Mouse (Mus musculus): ENCODE results near the gene Irgm1.
"Not testable (repeated sequence)": the region's sequence is repeated elsewhere in the genome, so short reads cannot be mapped to it uniquely, and the experiment has no call there.

Gene Irgm1

DNA sequence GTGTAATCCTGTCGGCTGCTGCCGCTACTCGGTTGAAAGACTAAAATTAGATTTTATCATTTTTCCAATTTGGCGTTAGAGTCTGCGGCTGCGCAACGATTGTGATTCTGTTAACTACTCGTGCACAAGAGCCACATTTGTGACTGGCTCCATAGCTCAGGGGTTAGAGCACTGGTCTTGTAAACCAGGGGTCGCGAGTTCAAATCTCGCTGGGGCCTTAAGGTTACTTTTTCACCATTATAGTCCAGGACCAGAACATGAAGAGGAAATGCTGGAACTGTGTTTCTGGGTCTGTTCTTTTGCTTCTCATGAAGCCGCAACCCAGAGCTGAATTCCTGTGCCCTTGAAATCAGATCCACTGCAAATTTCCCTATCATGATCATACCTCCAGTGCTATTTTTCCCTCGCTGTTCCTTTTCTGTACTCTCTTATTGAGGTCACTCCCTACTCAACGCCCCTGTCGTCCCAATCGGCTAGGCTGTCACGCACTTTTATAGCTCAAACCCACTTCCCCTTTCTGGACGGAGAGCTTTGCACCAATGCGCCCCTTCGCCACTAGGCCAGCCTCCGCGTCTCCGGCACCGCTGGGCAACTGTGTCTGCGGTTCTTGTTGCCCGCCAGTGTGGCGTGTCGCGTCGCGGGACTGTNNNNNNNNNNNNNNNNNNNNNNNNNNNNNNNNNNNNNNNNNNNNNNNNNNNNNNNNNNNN is 17.9 kb downstream of the Irgm1 start:
- peak; percentile 78 to 96 for DNase-seq (ENCODE audit: low spot score in 2 of 2)

DNA sequence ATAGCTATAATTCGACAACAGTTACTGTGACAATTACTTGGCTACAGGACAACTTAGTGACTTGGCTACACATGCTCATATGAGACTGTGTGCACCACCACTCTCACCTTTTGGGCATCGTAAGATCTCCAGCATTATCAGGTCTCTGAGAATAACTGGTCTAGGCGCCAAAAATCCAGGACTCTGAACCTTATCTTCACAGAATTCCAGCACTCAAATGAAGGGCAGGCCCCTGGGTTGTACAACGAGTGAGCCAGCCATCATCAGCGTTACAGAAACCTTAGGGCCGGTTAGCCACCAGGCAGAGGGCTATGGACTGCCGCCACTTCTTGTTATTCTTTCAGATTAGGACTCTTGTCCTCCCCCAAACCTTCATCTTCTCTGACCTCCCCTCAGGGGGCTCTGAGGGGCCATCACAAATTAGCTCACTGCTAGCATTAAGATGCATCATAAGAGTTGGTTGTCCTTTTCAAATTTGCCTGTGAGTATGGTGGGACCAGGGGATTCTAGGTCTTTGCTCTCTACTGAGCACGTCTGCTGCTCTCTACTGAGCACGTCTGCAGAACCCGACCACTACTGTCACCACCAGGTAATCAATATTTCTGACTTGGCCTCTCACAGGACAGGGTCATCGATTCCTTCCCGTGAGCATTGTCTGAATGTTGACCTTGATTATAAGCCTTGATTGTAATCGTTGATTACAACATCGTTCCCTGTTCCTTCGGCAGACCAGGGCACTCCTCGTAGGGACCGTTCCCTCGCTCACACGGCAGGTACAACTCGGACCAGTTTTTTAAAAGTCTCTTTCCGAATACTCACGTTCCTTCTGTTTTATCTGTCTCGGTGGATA is 18.6 kb downstream of the Irgm1 start:
- DNase-seq (ENCODE audit: low spot score in 2 of 2) = no peak

DNA sequence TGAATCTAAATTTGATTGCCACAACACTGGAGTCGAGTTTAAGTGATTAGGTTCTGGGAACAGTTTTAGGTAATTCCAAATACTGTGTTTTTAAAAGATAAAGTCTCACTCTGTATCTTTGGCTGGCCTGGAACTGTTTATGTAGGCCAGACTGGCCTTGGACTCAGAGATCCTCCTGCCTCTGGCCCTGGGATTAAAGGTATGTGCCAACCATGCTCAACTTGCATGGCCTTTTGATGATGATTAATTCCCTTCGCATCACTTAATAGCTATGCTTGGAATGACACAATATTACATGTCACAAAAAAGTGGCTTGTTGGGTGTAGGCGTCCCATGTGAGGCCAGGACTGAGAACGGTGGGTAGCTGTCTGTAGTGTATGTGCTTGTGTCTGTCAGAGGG is 19.3 kb downstream of the Irgm1 start:
- no peak for DNase-seq (ENCODE audit: low spot score in 2 of 2)

DNA sequence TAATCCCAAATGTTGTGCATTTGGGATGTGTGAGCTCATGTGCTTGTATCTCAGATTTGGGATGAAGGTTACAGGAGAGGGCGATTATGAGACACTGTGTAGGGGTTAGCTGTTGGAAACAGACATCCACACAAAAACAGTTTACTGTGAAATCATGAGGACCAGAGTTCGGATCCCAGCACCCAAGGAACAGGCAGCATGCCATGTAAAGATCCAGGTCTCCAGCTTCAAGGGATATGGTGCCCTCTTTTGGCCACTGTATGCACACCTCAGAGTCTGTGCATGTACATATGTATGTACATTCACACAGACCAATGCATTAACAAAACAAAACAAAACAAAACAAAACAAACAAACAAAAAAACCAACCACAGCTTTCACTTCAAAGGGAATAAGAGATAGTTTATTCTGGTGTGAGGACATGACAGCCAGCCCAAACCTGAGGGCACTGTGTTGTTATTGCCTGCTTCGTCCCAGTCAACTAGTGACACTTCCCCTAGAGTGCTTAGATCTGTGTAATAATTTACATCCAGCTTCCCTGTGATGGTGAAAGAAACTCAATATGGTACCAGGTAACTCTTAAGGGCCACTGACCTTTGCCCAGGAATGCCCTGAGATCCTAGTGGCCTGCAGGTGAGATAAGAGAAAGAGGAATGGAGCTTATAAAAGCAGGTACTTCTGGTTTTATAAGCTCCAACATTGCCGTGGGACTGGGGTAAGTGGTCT is 20.1 kb downstream of the Irgm1 start:
- DNase-seq (ENCODE audit: low spot score in 2 of 2) = no peak

DNA sequence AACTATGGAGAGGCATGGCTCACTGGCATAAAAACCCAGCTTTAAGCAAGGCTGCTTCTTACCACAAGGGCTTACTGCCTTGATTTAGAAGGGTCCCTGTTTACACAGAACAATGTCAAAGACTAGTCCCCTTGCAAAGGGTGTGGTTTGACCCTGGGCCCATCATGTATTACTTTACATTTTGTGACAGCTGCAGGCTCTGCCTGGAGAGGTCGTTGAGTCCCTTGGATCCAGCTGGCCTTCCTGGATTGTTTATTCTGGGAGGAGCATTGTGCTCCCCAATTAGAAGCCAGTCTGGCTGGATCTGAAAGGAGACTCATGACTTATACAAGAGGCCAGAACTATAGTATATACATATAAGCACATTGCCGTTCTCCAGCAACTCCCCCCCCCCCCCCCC is 21.2 kb downstream of the Irgm1 start:
- DNase-seq (ENCODE audit: low spot score in 2 of 2) = no peak

DNA sequence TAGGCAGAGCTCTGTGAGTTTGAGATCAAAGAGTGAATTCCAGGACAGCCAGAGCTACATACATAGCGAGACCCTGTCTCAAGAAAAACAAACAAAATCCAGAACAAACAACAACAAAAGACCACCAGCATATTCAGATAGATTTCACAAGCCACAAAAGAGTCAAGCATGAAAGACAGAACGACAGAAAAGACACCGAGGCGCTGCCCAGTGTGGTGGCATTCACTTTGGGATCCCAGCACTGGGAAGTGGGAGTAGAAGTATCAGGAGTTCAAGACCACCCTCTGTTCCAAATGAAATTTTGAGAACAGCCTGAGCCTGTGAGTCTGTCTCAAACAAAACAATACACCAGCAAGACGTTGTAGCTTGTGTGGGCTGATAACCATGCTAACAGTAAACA is 24.6 kb downstream of the Irgm1 start:
- no peak for DNase-seq (ENCODE audit: low spot score in 2 of 2)

DNA sequence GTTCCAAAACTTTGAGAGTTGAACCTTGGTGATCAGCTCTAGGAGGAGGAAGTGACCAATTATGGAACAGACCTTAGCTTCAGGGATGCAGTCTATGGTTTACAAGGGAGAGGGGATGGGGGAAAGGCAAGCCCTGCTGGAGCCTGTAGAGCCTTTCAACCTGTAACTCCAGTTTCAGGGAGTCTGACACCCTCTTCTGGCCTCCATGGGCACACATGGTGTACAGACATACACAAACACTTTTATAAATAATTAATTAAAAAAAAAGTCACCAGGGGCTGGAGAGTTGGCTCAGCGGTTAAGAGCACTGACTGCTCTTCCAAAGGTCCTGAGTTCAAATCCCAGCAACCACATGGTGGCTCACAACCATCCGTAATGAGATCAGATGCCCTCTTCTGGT is 25.1 kb downstream of the Irgm1 start:
- not testable (repeated sequence) for DNase-seq (ENCODE audit: low spot score in 2 of 2)

DNA sequence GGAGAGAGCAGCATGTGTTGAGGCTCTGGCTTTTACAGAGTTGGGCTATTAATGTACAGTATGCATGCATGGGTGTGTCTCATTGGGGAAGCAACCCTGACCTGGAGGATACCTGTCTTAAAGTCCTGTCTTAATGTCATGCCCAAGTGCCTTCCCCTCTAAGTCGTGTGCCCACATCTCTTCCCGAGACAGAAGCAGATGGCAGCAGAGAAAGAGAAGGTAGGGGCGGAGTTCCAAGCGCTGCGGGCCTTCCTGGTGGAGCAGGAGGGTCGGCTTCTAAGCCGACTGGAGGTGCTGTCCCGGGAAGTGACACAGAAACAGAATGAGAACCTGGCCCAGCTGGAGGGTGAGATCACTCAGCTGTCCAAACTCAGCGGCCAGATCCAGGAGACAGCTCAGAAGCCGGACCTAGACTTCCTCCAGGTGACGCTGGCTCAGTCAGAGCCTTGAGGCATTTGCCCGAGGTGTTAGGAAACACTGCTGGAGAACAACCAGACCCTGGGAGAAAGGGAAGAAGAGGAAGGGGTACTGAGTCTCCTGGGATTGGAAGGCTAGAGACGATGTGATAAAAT is 26.2 kb downstream of the Irgm1 start:
- DNase-seq (ENCODE audit: low spot score in 2 of 2) = no peak

DNA sequence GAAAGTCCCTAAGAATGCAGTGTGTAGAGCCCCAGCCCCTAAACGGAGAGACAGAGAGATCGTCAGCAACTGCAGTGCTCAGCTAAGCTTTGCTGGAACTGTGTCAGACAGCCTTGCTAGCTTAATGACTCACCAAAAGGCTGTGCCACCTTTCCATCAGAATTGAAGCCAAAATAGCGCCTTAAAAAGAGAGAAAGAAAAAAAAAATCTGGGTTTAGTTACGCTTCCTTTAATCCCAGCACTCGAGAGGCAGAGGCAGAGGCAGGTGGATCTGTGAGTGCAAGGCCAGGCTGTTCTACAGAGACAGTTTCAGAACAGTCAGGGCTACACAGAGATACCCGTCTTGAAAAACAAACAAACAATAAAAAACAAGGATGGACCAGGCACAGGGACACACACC is 27.2 kb downstream of the Irgm1 start:
- DNase-seq (ENCODE audit: low spot score in 2 of 2) = no peak

DNA sequence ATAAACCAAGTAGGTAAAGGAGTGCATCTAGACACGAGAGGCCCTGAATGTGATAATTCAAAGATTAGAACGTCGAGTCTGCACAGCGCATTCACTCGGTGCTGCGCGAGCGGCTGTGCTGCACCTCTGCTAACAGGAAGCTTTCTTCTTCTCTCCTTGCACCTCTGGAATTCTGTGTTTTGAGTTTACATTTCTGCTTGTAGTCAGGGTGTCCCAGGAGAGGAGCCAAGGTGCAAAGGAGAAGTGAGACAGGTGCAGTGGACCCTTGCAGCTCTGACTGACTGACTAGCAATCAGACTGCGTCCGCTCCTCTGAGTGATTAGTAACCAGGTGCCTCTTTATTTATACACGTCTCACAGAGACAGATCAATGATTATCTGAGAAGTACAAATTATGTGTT is 28.3 kb downstream of the Irgm1 start:
- DNase-seq (ENCODE audit: low spot score in 2 of 2) = no peak

DNA sequence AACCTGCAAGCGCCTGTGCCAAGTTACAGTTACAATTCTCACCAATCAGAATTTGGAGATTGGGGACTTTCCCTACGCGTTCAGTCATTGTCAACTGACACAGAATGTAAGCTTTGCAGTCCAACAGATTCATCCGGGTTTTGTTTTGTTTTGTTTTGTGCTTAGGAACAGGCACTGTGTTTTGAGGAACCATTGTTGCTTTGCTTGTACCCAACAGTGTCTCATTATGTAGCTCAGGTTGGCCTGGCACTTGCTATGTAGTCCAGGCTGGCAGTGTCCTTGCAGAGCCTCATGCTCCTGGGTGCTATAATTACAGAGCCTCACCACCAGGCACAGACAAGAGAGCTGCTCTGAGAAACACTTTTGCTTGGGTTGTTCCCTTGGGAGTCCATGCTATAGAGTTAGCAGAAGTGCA is 29.1 kb downstream of the Irgm1 start:
- DNase-seq (ENCODE audit: low spot score in 2 of 2) = no peak

DNA sequence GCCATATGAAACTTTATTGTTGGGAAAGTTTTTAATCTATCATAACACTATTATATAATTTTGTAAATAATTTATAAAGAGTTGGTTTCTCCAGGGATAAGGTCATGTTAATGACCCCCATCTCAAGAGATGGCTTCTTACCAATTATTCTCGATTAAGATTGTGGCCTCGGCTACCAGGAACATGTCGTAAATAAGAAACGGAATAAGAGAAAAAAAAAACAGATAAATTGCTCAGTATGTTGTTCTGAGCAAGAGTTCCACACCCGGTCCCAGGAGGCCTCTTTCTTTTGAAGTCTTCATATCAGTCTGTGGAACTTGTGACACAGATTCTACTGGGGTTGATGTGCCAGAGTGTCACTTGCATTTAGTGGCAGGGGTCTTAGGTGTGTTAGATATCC is 30.3 kb downstream of the Irgm1 start:
- no peak for DNase-seq (ENCODE audit: low spot score in 2 of 2)

DNA sequence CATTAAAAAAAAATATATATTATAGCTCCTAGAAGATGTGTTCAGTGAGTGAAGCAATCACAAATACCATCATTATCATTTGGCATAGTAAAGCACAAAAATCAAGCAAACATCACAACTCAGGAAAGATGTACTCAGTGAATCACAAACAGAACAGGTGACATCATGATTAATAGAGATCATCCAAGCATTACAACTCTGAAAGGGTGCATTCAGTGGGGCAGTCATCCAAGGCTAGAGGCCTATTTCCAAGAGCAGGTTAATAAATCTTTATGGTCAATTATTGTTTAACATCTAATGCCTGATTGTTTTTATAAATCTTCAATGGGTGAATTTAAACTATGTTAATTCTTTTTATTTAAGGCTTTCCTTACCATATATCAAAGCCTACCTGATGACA is 30.7 kb downstream of the Irgm1 start:
- DNase-seq (ENCODE audit: low spot score in 2 of 2) = no peak

DNA sequence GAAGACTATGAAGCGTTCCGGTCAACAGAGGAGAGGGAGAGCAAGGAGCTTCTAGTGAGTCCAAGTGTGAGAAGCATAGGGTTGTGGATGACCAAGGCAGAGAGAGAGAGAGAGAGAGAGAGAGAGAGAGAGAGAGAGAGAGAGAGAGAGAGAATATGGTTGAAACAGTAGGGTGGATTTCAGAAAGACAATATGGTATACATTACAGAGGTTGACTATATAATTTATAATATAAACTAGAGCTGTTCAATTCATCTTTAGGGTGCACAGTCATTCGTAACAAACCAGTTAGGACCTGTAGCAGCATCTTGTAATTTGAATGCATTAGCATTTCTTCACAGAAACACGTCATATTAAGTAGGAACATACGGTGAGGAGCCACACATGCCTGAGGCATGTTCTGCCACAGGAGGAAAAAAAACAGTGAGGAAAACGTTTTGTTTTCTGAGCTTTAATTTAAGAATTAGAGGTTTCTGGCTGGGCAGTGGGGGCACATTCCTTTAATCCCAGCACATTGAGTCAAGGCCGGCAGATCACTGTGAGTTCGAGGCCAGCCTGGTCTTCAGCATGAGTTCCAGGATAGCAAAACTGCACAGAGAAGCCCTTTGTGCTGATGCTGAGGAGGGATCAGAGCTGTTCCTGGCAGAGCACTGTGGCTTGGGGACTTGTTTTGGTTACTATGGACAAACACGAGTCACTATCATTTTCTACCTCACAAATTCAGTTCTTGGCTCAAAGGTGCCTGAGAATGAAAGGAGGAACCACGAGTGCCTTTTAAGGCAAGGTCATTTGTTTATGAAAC is 32.4 kb downstream of the Irgm1 start:
- DNase-seq (ENCODE audit: low spot score in 2 of 2) = no peak

DNA sequence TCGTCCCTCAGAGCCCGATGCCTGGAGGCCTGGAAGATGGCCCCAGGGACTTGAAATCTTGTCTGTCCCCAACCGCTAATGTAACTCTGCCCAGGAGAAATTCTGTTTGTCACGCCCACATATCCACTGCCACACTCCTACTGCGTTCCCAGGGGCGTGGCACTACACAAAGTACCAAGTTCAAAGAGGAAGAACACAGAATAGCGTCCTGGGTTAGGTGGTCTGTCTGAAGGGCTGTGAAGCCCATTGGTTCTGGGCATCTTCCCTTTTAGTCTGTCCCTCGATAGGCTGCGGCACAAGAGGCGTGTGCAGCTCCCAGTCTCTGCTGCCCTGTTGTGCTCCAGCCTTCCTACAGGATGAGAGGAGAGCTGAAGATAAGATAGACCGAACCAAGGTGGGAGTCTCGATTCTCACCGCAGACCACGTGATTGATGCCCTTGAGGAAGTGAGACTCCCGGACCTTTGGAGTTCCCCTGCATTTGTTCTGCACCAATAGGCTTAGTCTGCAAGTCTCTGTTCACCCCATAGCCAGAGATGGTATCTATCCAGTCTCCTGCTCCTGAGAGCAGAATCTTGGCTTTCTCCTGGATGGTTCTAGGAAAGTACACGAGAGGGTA is 33.2 kb downstream of the Irgm1 start:
- no peak for DNase-seq (ENCODE audit: low spot score in 2 of 2)

DNA sequence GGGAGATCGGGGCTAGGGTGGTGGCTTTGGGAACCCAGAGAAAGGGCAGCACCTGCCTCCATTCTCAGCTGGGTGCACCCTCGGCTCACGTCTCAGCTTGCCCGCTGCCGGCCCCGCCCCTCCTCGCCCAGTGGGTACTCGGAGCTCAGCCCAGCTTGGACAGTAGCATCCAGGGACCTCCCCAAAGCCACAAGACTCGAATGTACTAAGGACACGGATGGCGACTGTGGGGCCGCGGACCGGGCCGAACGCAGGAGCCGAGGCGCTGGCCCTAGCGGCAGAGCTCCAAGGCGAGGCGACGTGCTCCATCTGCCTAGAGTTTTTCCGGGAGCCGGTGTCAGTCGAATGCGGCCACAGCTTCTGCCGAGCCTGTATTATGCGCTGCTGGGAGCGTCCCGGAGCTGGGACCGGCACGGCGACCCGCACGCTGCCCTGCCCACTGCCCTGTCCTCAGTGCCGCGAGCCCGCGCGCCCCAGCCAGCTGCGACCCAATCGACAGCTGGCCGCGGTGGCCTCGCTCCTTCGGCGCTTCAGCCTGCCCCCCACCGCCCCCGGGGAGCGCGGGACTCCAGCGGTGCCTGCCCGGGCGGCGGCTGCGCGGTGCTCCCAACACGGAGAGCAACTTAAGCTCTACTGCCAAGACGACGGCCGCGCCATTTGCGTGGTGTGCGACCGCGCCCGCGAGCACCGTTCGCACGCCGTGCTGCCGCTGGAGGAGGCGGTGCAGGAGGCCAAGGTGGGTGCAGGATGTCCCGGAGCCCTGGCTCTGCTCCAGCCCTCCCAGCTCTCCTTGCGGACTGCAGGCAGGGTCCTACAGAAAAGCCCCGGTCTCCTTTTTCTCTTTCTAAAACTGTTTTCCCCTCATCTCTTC is 33.9 kb downstream of the Irgm1 start:
- DNase-seq (ENCODE audit: low spot score in 2 of 2) = peak in 1 of 2 experiments; percentile 46

DNA sequence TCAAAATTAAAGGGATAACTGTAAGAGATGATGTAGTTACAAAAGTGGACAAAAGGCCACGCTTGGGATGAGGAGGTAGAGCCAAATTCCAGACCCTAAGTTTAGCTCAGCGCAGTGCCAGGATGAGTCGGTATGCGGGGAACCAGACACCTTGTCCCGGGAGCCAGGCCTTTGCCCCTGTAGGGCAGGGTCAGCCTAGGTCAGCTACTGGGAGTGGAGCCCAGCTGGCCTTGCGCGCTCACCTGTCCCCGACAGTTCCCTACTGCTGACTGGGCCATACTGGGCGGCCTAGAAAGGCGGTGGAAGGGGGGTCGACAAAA is 34.5 kb downstream of the Irgm1 start:
- DNase-seq (ENCODE audit: low spot score in 2 of 2) = no peak

DNA sequence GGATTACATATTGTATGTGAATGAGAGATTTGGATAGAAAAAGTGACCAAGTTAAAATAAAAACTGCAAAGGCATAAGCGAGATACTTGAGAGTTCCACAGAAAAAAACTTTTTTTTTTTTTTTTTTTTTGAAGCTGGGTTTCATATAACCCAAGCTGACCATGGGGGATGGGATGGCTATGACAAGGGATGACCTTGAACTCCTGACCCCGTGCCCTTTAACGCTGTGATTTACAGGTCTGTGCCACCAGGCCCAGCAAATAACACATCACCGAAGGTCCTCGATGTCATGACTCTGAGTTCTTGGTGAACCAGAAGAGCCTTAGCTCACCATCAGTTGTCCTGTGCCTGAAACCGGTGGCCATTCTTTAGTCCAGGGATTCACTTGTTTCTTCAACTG is 35.6 kb downstream of the Irgm1 start:
- DNase-seq (ENCODE audit: low spot score in 2 of 2) = no peak

DNA sequence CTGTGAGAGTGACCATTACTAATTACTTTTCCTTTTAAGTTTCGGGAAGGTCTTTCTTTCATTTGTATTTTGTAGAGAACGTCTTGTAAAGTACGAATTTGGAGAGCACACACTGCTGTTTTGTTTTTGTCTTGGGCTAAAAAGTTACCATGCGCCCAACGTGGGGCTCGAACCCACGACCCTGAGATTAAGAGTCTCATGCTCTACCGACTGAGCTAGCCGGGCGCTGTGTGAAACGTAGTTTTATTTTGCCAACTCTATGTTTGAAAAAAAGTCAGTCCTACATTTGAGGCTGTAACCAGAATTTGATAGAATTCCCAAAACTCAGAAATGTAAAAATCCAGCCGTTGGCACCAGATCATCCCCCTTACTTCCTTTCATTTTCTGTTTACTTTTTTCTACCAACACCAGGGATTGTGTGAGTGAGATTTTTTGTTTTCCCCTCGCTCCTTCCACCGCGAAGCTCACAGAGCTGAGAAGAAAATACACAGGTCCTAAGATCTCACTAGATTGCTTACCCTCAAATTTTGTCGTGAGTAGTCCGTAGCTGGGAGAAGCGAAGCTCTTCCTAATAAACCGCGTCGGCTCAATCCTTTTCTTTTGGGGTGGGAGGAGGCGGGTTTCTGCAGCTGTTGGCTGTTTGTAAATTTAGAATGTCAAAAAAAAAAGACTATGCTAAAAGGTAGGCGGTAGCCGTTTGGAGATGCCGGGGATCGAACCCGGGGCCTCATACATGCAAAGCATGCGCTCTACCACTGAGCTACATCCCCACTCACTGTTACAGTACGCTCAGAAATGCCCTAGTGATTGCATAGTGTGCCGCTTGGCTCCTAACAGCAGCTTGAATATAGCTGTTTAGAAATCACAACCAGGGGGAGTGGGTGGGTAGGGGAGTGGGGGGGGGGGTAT is 37.5 kb downstream of the Irgm1 start:
- DNase-seq (ENCODE audit: low spot score in 2 of 2) = peak in 1 of 2 experiments; percentile 94
